Mouse (Mus musculus): ENCODE measurements at regions not wholly inside any gene's neighbourhood (a gene's known extent, or its start where the extent isn't known, plus 50 kb on each side); places are given as distances from the start of the nearest gene placed in this dataset.

GRCm38 (mm10) chr6:51702456-51703171, 178.9 kb downstream of the Snx10 start:
- no peak for TF ChIP-seq CTCF (IDR thresholded peaks at IDR 0.05; ENCODE audit: borderline replicate concordance, control insufficient read depth, extremely low read depth, insufficient read depth, low read length, poor library complexity)
- TF ChIP-seq POLR2A (IDR thresholded peaks at IDR 0.05; ENCODE audit: control insufficient read depth, extremely low read depth, insufficient read depth, low read length, poor library complexity), result no peak

All from thymus, adult 2 months (tissue).